Mouse (Mus musculus): ENCODE results near the gene Cct7.

GRCm38 (mm10) chr6:85490252-85490651, 38.9 kb downstream of the Cct7 start:
- TF ChIP-seq CTCF (IDR thresholded peaks at IDR 0.05; ENCODE audit: borderline replicate concordance, insufficient read depth, low read depth, low read length) (no peak), POLR2A (IDR thresholded peaks at IDR 0.05; ENCODE audit: borderline replicate concordance, insufficient read depth, low read length) (no peak)

Measured in cerebellum, adult 2 months (tissue).